Mouse (Mus musculus): ENCODE data around the gene Gh.

DNA sequence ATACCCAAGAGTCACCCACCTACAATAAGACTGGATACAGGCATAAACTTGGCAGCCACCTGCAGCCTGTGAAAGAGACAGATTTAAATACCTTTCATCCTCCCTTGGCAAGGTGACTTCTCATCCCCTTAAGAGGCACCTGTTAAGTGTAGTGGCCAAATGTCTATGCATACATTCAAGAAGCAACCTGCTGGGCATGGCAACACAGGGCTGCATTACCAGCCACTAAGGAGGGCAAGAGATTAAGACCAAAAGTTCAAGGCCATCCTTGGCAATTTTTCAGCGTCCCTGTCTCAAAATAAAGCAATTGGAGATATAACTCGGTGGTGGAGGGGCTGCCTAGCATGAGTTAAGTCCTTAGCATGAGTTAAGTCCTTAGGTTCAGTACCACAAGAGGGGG lies 46.9 kb downstream of the Gh start:
- TF ChIP-seq CTCF (conservative IDR thresholded peaks at IDR 0.05; ENCODE audit: low read length) (no peak), POU5F1 (IDR thresholded peaks at IDR 0.05; ENCODE audit: borderline replicate concordance, low read length) (no peak)
